Mouse (Mus musculus): Measurements from ENCODE around the gene Adamts2. TPM values are rescaled to one million over a fixed set of nuclear protein-coding genes. Genes with fewer than 3 reads are reported as not detected.

Gene Adamts2
- total RNA-seq, 2 experiments from 2014 or later, result 11.1 to 14.3 TPM

DNA sequence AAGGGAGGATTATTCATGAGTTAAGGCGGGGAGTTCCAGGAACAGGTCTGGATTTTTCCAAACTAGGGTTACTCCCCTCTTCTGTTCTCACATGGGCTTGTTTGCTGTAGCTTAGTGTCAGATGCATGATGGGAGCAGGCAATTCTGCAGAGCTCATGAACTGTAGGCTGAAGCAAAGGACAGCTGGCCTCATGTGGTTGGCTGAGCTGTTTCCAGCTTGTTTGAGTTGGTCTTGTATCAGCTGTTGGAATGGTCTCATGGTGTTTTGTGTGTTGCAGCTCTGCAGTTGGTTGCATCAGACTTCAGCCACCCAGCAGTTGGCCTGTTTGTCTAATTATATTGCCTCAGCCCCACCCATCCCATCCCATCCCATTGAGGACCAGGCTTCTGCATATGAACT lies 105.4 kb downstream of the Adamts2 start:
- intact Hi-C loops (cut with DNase I), result no loop called here
- DNase-seq (ENCODE audit: extremely low spot score in 1 of 2, low spot score in 2 of 2), result no peak

- intact Hi-C loops (cut with DNase I), result no loop called here
- DNase-seq (ENCODE audit: extremely low spot score in 1 of 2, low spot score in 2 of 2), result peak in 1 of 2 experiments; percentile 39
Measured at GRCm38 (mm10) chr11:50713610-50714202, 111.8 kb downstream of the Adamts2 start.

GRCm38 (mm10) chr11:50715091-50715490 lies 113.2 kb downstream of the Adamts2 start:
- intact Hi-C loops (cut with DNase I), result no loop called here
- no peak for DNase-seq (ENCODE audit: extremely low spot score in 1 of 2, low spot score in 2 of 2)

GRCm38 (mm10) chr11:50717381-50717897 lies 115.6 kb downstream of the Adamts2 start:
- intact Hi-C loops (cut with DNase I), result no loop called here
- peak in 1 of 2 experiments; percentile 16 for DNase-seq (ENCODE audit: extremely low spot score in 1 of 2, low spot score in 2 of 2)

DNA sequence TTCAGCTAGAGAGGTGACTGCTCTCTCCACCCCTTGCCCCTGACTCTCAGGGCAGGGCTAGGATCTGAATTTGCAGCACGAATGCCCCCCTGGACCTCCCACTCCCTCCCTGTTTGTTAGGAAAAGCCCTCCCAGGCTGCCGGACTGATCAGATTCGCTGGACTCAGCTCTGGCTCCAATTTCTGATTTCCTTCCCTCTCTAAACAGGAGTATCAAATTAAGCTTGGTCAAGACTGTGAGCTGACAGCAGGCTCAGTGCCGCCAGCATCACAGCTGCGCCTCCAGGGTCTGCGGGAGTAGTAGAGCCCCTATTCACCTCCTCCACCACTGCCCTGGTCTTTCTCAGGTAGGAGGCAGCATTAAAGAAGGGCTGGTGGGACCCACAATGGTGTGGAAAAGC lies 117.0 kb downstream of the Adamts2 start:
- intact Hi-C loops (cut with DNase I), result no loop called here
- peak in 1 of 2 experiments; percentile 11 for DNase-seq (ENCODE audit: extremely low spot score in 1 of 2, low spot score in 2 of 2)

DNA sequence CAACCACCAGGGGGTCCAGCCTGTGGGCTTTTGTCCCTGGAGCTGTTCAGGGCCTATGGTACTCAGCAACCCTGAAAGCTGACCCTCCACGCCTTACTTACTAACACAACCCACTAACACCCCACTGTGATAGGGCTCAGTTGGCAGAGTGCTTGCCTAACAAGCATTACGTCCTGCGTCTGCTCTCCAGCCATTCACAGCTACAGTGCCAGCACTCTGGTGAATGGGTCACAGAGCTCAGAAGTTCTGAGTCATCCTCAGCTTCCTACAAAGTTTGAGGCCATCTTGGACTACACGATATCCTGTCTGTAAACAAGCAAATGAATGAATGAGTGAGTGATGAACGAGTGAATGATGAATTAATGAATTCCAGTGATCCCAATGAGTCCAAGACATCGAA lies 118.5 kb downstream of the Adamts2 start:
- intact Hi-C loops (cut with DNase I), result no loop called here
- DNase-seq (ENCODE audit: extremely low spot score in 1 of 2, low spot score in 2 of 2), result no peak

- DNase-seq (ENCODE audit: extremely low spot score in 1 of 2, low spot score in 2 of 2), result peak in 1 of 2 experiments; percentile 50
- intact Hi-C loops (cut with DNase I), result no loop called here
Measured at GRCm38 (mm10) chr11:50720856-50721550, 119.1 kb downstream of the Adamts2 start.

- no peak for DNase-seq (ENCODE audit: extremely low spot score in 1 of 2, low spot score in 2 of 2)
- intact Hi-C loops (cut with DNase I), result no loop called here
Measured at GRCm38 (mm10) chr11:50725595-50725994, 123.7 kb downstream of the Adamts2 start.

DNA sequence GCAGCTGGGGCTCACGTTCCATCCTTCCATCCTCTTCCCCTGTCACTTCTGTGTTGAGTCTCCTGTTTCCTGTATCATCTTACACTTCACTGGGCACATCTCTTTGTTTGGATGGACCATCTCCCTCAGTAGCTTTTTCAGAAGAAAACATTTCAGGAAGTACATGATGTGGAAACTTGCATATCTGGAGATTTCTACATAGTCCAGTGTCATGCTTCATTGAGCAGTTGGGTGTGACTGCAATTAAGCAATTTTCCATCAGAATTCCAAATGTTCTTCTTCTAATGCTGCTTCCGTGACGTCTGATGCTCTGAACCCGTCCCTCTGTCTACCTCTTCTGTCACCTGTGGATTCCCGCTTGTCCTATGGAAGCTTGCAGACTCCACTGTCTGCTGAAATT lies 124.2 kb downstream of the Adamts2 start:
- intact Hi-C loops (cut with DNase I), result no loop called here
- no peak for DNase-seq (ENCODE audit: extremely low spot score in 1 of 2, low spot score in 2 of 2)

- intact Hi-C loops (cut with DNase I), result no loop called here
- DNase-seq (ENCODE audit: extremely low spot score in 1 of 2, low spot score in 2 of 2), result no peak
Measured at GRCm38 (mm10) chr11:50733146-50733545, 131.3 kb downstream of the Adamts2 start.

- intact Hi-C loops (cut with DNase I), result no loop called here
- peak in 1 of 2 experiments; percentile 16 for DNase-seq (ENCODE audit: extremely low spot score in 1 of 2, low spot score in 2 of 2)
Measured at GRCm38 (mm10) chr11:50734129-50734528, 132.2 kb downstream of the Adamts2 start.

DNA sequence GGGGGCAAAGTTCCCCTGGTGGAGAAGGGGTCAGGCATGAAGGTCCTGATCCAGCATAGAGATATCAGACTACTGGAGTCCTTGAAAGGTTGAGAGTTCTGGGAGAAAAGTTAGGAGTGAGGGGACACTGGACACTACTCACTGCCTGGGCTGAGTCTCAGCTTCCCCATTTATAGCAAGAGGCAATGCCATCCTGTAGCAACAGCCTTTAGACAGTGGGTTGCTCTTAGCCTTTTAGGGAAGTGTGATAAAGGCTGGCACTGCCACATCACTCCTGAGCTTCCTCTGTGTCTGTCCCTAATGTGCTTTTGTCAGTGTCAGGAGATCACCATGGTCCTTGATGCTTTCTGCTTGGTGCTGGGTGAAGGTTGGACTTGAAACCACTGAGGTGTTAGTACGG lies 134.7 kb downstream of the Adamts2 start:
- intact Hi-C loops (cut with DNase I), result no loop called here

GRCm38 (mm10) chr11:50738436-50738835 lies 136.6 kb downstream of the Adamts2 start:
- DNase-seq (ENCODE audit: extremely low spot score in 1 of 2, low spot score in 2 of 2), result no peak

More for the DNA sequence above, 134.7 kb downstream of the Adamts2 start:
- DNase-seq (ENCODE audit: extremely low spot score in 1 of 2, low spot score in 2 of 2), result no peak

DNA sequence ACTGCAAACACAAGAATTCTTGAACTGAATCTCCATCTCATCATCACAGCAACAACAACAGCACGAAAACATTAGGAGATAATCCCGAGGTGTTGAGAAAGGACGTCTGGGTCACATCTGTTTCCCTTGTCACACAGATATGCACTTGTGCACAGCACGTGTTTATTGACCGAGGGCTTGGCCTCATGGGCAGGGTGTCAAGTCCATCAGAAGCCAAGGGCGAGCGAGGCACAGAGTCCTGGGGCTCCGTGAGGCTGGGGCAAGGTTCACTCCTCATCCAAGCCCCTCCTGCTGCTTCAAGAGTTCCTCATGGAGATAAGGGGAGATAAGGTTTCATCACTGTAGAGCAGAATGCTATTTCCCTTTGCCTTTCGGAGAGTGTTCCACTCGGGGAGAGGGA lies 137.6 kb downstream of the Adamts2 start:
- intact Hi-C loops (cut with DNase I), result no loop called here
- no peak for DNase-seq (ENCODE audit: extremely low spot score in 1 of 2, low spot score in 2 of 2)

More at GRCm38 (mm10) chr11:50738436-50738835, 136.6 kb downstream of the Adamts2 start:
- intact Hi-C loops (cut with DNase I), result no loop called here

GRCm38 (mm10) chr11:50742146-50742545 lies 140.3 kb downstream of the Adamts2 start:
- intact Hi-C loops (cut with DNase I), result no loop called here

DNA sequence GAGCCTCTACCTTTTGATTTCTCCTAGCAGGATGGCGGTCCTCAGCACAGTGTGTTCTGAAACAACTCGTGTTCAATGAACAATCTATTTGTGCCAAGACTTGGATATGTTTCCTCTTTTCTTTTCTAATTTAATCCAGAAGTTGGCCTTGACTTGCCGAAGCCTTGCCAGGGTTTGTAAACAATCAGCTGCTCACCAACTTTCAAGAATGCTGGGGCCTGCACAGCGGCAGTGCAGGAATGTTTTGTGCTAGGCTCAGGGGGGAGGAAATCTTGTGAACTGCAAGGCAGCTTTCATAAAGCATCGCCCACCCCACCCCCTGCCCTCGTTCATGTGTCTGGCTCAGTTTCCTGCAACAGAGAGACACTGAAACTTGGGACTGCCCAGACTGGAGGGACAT lies 143.1 kb downstream of the Adamts2 start:
- peak; percentile 38 to 45 for DNase-seq (ENCODE audit: extremely low spot score in 1 of 2, low spot score in 2 of 2)
- intact Hi-C loops (cut with DNase I), result no loop called here

More at GRCm38 (mm10) chr11:50742146-50742545, 140.3 kb downstream of the Adamts2 start:
- DNase-seq (ENCODE audit: extremely low spot score in 1 of 2, low spot score in 2 of 2), result no peak

DNA sequence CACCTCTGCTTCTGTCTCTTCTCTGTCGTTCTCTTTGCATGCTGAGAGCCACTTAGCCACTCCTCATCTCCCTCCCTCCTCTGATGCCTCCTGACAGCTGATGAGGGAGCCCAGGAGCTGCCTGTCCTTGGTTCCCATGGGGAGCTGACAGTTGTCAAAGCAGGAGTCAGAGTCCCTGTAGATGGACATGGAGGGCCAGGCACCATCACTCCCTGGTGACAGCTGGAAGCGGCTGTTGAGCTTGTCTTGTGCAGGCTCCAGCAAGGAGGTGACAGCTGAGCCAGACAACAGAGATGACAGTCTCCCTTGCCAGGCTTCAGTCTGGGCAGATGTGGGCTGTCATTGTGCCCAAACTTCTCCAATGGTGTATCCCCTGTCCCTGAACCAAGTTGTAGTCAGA lies 144.6 kb downstream of the Adamts2 start:
- DNase-seq (ENCODE audit: extremely low spot score in 1 of 2, low spot score in 2 of 2), result no peak
- intact Hi-C loops (cut with DNase I), result no loop called here

- no peak for DNase-seq (ENCODE audit: extremely low spot score in 1 of 2, low spot score in 2 of 2)
- intact Hi-C loops (cut with DNase I), result no loop called here
Measured at GRCm38 (mm10) chr11:50750983-50751585, 149.2 kb downstream of the Adamts2 start.

- no peak for DNase-seq (ENCODE audit: extremely low spot score in 1 of 2, low spot score in 2 of 2)
- intact Hi-C loops (cut with DNase I), result no loop called here
Measured at GRCm38 (mm10) chr11:50757741-50758140, 155.9 kb downstream of the Adamts2 start.

DNA sequence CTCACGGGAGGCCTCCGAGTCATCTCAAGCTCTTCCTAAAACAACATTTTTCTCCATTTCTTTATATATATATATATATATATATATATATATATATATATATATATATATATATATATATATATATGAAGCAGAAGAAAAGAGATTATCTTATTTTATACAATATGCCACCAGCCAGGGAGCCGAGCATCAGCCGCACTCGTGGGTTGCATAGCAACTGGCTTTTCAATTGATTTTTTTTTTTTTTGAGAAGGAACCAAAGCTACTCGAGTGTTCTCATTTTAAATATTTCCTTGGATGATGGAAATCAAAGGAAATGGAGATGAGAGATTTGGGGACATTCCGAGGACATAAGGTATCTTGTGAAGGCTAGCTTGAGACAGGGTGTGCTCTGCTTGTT lies 164.6 kb downstream of the Adamts2 start:
- no peak for DNase-seq (ENCODE audit: extremely low spot score in 1 of 2, low spot score in 2 of 2)
- intact Hi-C loops (cut with DNase I), result loop anchor here (5.0 kb wide), 1 partner anchor 164 kb away; the partner anchor contains the start of gene Adamts2
